Mouse (Mus musculus) kidney, adult 9 months (tissue): ENCODE results near the gene Crot.
"Not testable (repeated sequence)": the region's sequence is repeated elsewhere in the genome, so short reads cannot be mapped to it uniquely, and the experiment has no call there.

Source experiments
- DNase-seq: peaks from one replicate; pipeline ENCODE4 v3.0.0; 2022

The Crot gene

DNA sequence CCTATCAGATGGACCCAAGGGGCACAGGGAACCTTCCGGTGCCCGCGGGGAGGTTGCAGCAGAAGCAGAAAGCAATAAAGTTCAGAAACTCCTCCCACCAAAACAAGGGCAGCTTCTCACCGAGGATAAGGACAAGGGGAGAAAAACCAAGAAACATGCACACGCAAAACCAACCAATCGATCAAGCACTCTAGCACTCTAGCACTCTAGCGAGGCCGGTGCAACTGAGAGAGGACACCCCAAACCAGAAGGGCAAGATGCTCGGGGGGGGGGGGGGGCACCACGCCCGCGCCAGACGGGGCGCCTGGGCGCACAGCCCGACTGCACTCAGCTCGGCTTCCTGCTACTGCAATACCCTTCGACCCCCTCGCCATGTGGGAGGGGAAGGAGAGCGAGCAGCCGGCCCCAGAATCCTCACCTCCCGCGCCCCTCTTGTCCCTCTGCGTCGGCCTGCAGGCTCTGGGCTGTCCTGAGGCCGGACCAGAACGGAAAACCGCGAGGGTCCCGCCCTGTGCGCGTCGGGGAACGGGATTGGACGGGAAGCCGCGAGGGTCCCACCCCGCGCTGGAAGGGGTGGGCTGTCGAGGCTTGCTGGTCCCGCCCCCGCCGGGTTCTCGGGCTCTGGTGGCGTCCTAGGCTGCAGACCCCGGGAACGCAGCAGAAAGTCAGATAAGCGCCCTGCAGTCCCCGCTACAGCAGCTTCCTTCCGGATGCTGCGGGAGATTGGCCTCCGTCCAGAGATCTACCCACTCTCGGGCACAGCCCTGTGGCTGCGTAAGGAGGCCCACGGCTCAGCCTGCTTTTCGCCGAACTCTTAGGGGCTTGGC lies at the start of gene Crot:
Crot (minus strand) TSS at position 639 of the 827 bp plus-strand sequence.
- peak; percentile 94 for DNase-seq

DNA sequence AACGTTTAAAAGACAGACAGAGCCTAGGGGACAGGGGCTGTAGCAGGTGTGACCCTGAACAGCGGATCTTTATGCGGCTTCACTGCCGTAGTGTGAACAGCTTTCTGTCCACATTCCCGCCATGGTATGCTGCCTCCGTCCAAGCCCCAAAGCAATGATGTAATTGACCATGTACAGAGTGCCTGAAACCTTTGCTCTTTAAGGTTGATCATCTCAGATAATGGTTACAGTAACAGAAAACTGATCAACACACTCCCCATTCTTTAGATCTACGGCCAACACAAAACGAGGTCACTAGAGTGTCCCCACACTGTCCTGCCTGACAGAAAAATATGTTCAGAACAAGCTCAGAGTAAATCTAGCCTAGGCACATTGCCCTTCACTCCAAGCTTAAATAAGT lies 48.8 kb upstream of the Crot start:
- DNase-seq, result no peak

GRCm38 (mm10) chr5:9044821-9045220 lies 47.7 kb upstream of the Crot start:
- DNase-seq, result no peak

DNA sequence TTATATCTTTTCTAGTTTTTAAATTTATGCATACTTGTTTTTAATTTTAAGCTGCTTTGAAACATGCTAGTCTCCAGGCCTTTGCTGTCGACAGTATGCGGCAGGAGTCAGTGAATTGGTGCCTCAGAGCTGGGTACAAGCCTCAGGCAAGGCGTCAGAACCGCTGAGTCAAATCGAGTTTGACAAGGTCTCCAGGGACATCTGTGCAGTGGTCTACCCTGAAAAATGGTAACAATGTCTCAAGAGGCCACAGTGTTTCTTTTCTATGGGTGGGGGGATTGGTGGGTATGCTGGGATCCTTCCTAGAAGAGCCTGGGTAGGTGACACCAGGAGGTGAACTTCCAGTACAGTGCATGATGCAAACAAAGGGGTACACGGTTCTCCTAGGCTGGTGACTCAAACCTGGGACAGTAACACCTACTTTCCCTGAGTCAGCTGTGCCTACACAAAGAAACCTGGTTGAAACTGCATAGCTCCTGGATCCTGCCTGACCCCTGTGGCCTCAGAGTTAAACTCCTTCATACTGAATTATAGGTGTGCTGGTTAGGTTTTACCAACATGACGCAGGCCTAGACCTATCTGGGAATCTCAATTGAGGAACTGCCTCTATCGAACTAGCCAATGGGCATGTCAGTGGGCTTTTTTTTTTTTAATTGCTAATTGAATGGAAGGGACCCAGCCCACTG lies 46.6 kb upstream of the Crot start:
- no peak for DNase-seq

GRCm38 (mm10) chr5:9042721-9043416 lies 45.7 kb upstream of the Crot start:
- no peak for DNase-seq

- DNase-seq, result no peak
Measured at GRCm38 (mm10) chr5:9040665-9041215, 43.6 kb upstream of the Crot start.

GRCm38 (mm10) chr5:9039978-9040377 lies 42.9 kb upstream of the Crot start:
- no peak for DNase-seq

DNA sequence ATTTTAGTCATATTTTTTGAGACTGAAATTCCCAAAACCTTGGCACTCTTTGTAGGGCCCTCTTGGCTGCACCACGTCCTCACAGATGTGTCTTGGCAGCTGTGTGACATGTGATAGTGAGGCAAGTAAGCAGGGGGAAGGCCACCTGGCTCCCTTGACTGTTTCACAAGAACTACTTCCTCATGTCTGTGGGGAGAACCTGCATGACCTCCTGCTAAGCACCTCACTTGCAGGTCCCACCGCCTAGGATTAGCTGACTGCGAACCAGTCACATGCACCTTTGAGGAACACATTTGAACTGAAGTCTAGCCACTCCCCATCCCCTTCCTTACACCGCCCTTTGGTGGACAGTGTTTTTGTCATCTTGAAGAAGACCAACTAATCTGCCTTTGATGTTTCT lies 40.2 kb upstream of the Crot start:
- no peak for DNase-seq

DNA sequence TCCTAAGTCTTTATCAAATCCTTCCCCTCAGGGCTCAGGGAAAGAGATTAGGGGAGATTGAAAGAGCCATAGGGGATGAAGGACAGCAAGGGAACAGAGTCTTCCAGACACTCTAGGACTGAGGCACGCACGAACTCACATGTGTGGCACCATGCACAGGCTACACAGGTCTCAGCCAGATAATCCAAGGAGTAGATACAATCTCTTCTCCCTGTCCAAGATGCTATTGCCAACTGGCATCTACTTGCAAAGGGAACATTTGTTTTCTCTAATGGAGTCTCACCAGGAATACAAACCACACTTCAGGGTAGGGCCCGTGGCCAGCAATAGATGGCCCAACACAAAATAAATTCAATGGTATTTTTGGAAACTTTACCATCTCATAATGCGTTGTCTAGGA lies 38.3 kb upstream of the Crot start:
- DNase-seq, result no peak

- DNase-seq, result peak; percentile 92
Measured at GRCm38 (mm10) chr5:9034535-9034934, 37.4 kb upstream of the Crot start.

DNA sequence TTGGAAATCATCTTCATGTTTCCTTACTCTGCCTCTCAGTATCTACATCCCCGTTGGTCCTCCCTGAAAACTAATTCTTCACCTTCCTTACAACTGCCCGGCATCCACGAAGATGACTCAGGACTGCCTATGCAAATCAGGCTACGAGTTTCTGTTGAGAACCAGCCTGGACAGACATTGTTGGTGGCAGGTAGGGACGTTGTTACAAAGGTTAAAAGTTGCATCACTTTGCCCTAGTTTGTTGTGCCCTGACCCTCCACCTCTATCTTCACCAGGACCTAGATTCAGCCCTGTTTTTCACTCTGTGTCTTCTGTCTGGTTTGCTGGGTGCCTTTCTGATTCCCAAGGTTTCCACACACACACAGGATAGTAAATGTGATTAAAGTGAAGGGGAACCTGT lies 36.7 kb upstream of the Crot start:
- peak; percentile 68 for DNase-seq

GRCm38 (mm10) chr5:9032641-9033040 lies 35.5 kb upstream of the Crot start:
- DNase-seq, result no peak

- peak; percentile 73 for DNase-seq
Measured at GRCm38 (mm10) chr5:9032101-9032590, 35.0 kb upstream of the Crot start.

GRCm38 (mm10) chr5:9028266-9028841 lies 31.2 kb upstream of the Crot start:
- peak; percentile 70 for DNase-seq

DNA sequence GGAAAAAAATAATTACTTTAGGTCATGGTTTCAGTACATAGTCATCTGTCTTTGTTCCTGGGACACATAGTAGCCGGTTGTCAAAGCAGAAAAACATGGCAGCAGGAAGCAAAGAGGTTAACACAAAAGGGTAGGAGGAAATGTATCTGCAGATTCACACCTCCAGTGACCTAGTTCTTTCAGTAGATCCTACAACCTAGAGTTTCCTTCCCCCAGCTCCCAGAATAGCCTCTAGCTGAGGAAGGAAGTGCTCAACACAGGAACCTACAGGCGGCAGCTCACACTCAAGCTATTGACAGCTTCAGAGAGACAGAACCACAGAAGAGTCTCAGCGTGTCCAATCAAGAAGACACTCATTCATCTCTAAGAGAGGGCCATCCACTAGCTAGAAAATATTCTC lies 18.2 kb upstream of the Crot start:
- DNase-seq, result no peak

- DNase-seq, result no peak
Measured at GRCm38 (mm10) chr5:9014774-9015173, 17.6 kb upstream of the Crot start.

DNA sequence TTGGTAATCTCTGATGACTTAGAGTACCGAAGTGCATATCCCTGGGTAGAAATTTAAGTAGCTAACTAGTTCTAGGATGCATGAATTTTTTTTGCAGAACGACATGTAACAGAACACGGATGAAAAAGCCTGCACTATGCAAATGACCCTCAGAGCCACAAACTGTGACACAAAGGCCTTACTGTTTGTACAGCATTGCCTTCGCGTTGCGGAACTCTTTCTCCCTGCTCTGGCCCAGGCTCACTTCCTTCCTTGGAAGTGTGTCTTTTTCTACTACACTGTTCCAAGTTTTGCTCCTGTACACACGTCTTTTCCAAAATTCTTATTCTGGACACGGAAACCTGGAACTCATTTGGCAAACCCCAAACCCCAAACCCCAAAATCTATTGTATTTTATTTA lies 14.2 kb upstream of the Crot start:
- no peak for DNase-seq

DNA sequence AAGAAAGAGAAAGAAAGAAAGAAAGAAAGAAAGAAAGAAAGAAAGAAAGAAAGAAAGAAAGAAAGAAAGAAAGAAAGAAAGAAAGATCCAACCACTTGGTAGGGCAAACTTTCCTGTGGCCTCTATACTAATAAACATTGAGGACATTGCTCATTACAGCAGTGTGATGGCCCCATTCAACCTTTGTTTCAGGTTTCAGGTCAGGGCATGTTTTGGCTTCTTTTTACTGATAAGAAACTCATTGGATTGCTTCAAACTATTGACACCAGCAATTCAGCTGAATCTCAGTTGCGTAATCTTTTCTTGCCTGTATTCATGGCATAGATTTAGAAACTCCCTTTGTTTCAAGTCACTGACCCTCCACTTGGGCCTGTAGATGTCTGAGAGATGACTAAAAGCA lies 13.0 kb upstream of the Crot start:
- DNase-seq, result no peak

DNA sequence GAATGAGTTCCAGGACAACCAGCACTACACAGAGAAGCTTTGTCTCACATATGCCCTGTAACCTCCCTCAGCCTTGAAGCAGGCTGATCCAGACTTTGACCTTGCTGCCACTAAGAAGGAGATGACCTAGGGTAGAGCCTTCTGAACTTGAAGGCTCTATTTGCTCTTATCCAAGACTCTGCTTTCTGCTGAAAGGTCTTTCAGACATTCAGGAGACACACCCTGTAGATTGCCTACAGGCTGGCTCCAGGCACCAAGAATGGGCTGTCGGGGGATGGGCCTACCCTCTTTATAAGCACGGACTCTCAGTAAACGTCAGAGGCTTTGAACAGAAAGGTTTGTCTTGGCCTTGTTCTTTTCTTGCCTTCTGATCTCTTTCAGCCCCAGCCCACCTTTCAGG lies 9.5 kb upstream of the Crot start:
- not testable (repeated sequence) for DNase-seq

- peak; percentile 60 for DNase-seq
Measured at GRCm38 (mm10) chr5:9000006-9000405, 2.9 kb upstream of the Crot start.

- no peak for DNase-seq
Measured at GRCm38 (mm10) chr5:8999108-8999507, 2.0 kb upstream of the Crot start.

DNA sequence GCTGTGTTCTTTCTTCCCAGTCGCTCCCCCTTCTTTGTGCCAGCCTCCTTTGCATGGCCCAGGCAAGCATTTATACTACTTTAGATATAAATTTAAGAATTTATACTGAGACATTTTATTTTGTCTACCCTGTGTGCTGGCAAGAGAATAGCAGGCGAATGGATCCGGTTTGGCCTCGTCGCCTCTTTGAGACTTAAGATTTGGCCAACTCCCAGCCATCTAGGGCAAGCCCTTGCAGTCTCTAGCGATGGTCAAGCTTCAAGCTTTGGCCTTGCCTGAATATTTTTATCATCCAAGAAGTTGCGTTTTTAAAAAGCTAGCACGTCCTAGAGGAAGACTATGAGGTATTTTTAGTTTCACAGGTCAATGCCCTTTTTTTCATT lies 380 bp upstream of the Crot start:
- DNase-seq, result peak; percentile 67
